Mouse (Mus musculus) G1E-ER4 (cell line): ENCODE data around the gene Tfb2m. TPM values are rescaled to one million over a fixed set of nuclear protein-coding genes. Genes with fewer than 3 reads are reported as not detected.

ENCODE experiments used
- GATA1 ChIP-seq: IDR thresholded peaks from one replicate; pipeline ENCODE4 v1.8.0; 2012; ENCODE audit warnings: low read length, inconsistent platforms
- polyA plus RNA-seq: library from polyadenylated mRNA; stranded (reverse); fragments of >175 nt; gene quantifications from 2 replicates; pipeline ENCODE4 v1.2.3, GENCODE M21; 2012

The Tfb2m gene
- polyA plus RNA-seq, 1 experiment = 8.3 TPM

GRCm38 (mm10) chr1:179546551-179546917, 467 bp upstream of the Tfb2m start:
- TF ChIP-seq GATA1 = no peak

GRCm38 (mm10) chr1:179541502-179541901, 4.6 kb downstream of the Tfb2m start:
- no peak for TF ChIP-seq GATA1

GRCm38 (mm10) chr1:179539887-179540286, 6.2 kb downstream of the Tfb2m start:
- no peak for TF ChIP-seq GATA1

- TF ChIP-seq GATA1 = no peak
Measured at GRCm38 (mm10) chr1:179539054-179539453, 7.0 kb downstream of the Tfb2m start.

- TF ChIP-seq GATA1 = no peak
Measured at GRCm38 (mm10) chr1:179519901-179520300, 26.2 kb downstream of the Tfb2m start.

- TF ChIP-seq GATA1 = no peak
Measured at GRCm38 (mm10) chr1:179517713-179518465, 28.2 kb downstream of the Tfb2m start, which contains the start of gene Smyd3. Gene Smyd3 (minus strand): TSS chr1:179518041.

- TF ChIP-seq GATA1 = no peak
Measured at GRCm38 (mm10) chr1:179516941-179517712, 28.9 kb downstream of the Tfb2m start.

GRCm38 (mm10) chr1:179511895-179512294, 34.2 kb downstream of the Tfb2m start:
- no peak for TF ChIP-seq GATA1

- no peak for TF ChIP-seq GATA1
Measured at GRCm38 (mm10) chr1:179510546-179511340, 35.3 kb downstream of the Tfb2m start.

GRCm38 (mm10) chr1:179506530-179507315, 39.3 kb downstream of the Tfb2m start:
- no peak for TF ChIP-seq GATA1

- TF ChIP-seq GATA1 = no peak
Measured at GRCm38 (mm10) chr1:179502565-179502964, 43.5 kb downstream of the Tfb2m start.

GRCm38 (mm10) chr1:179499257-179499656, 46.8 kb downstream of the Tfb2m start:
- no peak for TF ChIP-seq GATA1

GRCm38 (mm10) chr1:179492908-179493307, 53.2 kb downstream of the Tfb2m start:
- TF ChIP-seq GATA1 = no peak

- no peak for TF ChIP-seq GATA1
Measured at GRCm38 (mm10) chr1:179488520-179488919, 57.5 kb downstream of the Tfb2m start.

GRCm38 (mm10) chr1:179487990-179488389, 58.1 kb downstream of the Tfb2m start:
- TF ChIP-seq GATA1 = no peak

GRCm38 (mm10) chr1:179487238-179487637, 58.8 kb downstream of the Tfb2m start:
- TF ChIP-seq GATA1 = no peak
